Mouse (Mus musculus) forelimb bud, embryonic 11.5 days (tissue): ENCODE measurements around the gene Ptprd.

Source experiments
- DNase-seq: peaks from one replicate; pipeline ENCODE4 v3.0.0-alpha.2; 2012; ENCODE audit warnings: low read depth, low spot score

The Ptprd gene

GRCm38 (mm10) chr4:77558404-77559202 lies 653.2 kb downstream of the Ptprd start:
- DNase-seq: peak; percentile 79

- peak; percentile 65 for DNase-seq
Measured at GRCm38 (mm10) chr4:77555841-77556240, 655.9 kb downstream of the Ptprd start.

GRCm38 (mm10) chr4:77537843-77538242 lies 673.9 kb downstream of the Ptprd start:
- no peak for DNase-seq

- DNase-seq: no peak
Measured at GRCm38 (mm10) chr4:77537336-77537735, 674.4 kb downstream of the Ptprd start.

- no peak for DNase-seq
Measured at GRCm38 (mm10) chr4:77535601-77536000, 676.2 kb downstream of the Ptprd start.

- no peak for DNase-seq
Measured at GRCm38 (mm10) chr4:77534553-77534952, 677.2 kb downstream of the Ptprd start.

GRCm38 (mm10) chr4:77519166-77519565 lies 692.6 kb downstream of the Ptprd start:
- peak; percentile 27 for DNase-seq

GRCm38 (mm10) chr4:77513914-77514628 lies 697.7 kb downstream of the Ptprd start:
- no peak for DNase-seq

- DNase-seq: no peak
Measured at GRCm38 (mm10) chr4:77513041-77513440, 698.7 kb downstream of the Ptprd start.

GRCm38 (mm10) chr4:77454049-77454448 lies 757.7 kb downstream of the Ptprd start:
- DNase-seq: no peak

- DNase-seq: no peak
Measured at GRCm38 (mm10) chr4:77399146-77399545, 812.6 kb downstream of the Ptprd start.

- no peak for DNase-seq
Measured at GRCm38 (mm10) chr4:77361728-77362127, 850.0 kb downstream of the Ptprd start.

- no peak for DNase-seq
Measured at GRCm38 (mm10) chr4:77327198-77327597, 884.6 kb downstream of the Ptprd start.

- peak; percentile 1 for DNase-seq
Measured at GRCm38 (mm10) chr4:77317060-77317680, 894.6 kb downstream of the Ptprd start.

- no peak for DNase-seq
Measured at GRCm38 (mm10) chr4:77316644-77317043, 895.1 kb downstream of the Ptprd start.

- DNase-seq: peak; percentile 12
Measured at GRCm38 (mm10) chr4:77310127-77310788, 901.5 kb downstream of the Ptprd start.

GRCm38 (mm10) chr4:77283423-77283822 lies 928.3 kb downstream of the Ptprd start:
- no peak for DNase-seq

GRCm38 (mm10) chr4:77277913-77278312 lies 933.8 kb downstream of the Ptprd start:
- DNase-seq: no peak

GRCm38 (mm10) chr4:77259972-77260290 lies 951.8 kb downstream of the Ptprd start:
- DNase-seq: no peak

GRCm38 (mm10) chr4:77259250-77259971 lies 952.4 kb downstream of the Ptprd start:
- peak; percentile 5 for DNase-seq

- DNase-seq: no peak
Measured at GRCm38 (mm10) chr4:77251188-77251587, 960.6 kb downstream of the Ptprd start.
